Mouse (Mus musculus) cerebellum, adult 8-10 months (tissue): ENCODE results near the gene Rnaseh2a.

ENCODE experiments used
- DNase-seq: peaks from one replicate; pipeline ENCODE4 v3.0.0; 2022

The Rnaseh2a gene

DNA sequence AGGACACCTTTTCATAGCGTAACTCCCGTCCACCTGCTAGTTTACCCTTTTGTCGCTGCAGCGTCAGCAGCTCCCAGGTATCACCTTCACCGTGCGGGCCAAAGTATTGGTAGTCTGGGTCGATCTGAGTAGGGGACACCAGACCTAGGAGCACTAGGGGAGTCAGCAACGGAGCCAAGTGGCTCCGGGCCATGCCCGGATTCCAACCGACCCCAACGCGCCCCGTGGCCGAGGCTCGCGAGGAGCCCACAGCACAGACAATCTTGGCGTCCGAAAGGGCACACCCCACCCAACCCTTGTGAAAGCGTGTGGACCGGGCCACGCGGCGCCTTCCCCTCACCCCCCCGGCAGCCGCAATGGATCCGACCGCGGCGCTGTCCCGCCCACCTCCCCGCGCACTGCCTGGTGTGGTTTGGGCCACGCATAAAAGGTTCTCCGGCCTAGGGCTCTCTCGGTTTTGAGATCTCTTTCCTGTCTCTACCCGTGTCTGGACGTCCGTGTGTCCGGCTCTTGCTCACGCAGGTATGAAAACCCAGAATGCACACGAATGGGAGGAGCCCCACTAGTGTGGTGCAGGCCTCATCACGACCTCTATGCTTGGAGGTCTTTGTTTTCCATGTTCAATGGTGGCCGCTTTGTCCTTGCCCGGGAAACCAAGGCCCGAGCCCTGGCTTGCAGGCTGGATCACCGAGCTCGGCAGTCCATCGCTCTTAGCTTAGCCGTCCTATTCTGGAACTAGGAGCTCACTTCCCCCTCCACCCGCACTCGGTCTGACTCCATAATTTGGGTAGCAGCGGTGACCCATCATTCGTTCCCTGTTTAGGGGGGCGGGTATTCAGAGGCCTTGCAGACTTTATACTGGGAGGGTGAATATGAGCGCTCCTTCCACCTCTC lies at the start of gene Rnaseh2a, which contains the start of the genes Gm49661 and Prdx2:
Rnaseh2a (minus strand) TSS at position 527 of the 894 bp plus-strand sequence.
Gm49661 (minus strand) TSS at position 193 of the 894 bp plus-strand sequence.
Prdx2 (plus strand) TSS at position 347 of the 894 bp plus-strand sequence.
- DNase-seq = peak; percentile 70

DNA sequence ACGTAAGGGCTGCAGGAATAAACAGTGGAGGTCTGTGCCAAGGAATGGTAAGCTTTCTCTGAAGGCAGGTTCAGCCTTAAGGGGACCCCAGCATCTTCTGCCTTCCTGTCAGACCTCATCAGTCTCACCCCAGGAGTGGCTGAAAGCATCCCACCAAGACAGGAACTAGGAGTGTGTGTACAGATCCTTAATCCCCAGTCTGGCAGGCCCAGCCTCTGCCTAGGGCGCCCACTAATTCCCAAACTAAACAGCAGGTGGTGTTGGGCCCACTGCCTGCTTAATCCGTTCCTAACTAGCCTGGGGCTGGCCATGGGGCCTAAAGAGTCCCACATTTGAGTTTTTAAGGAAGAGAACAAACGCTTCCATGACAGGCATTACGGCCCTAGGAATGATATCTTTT lies 47.6 kb upstream of the Rnaseh2a start:
- DNase-seq = no peak

DNA sequence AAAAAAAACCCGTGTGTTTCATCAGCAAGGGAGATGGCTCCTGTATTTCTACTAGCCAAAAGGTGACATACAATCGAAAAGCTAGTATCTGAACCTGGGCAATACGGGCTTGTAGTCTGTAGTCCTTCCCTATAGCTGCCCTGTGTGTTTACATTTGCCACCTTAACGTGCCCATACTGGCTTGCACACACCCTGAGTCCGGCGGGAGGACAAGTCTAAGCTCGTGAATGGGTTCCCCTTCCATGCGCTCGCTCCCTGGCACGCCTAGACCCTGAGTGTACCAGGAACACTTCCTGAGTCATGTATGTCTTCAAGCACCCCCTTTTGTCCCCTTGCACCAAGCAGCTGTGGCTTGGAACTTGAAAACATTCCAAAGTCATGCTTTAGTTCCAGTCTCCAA lies 47.2 kb upstream of the Rnaseh2a start:
- DNase-seq = no peak

DNA sequence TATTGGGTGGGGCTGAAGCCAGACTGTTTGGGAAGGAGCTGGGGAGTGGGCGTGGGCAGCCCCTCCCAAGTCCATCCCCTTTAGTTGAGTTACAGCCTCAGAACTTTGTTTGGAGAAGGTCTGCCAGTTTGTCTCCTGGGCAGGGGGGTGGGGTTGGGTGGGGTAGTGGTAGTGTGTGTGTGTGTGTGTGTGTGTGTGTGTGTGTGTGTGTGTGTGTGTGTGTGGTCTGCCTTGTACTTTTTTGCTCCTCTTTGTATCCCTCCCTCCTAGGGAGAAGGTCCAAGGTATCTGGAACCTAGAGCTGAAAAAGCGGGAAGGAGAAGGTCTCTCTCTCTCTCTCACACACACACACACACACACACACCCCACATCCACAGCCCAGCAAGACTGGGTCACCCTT lies 44.9 kb upstream of the Rnaseh2a start, which contains the start of gene Best2:
Best2 (minus strand) TSS at position 101 of the 400 bp plus-strand sequence.
- no peak for DNase-seq

DNA sequence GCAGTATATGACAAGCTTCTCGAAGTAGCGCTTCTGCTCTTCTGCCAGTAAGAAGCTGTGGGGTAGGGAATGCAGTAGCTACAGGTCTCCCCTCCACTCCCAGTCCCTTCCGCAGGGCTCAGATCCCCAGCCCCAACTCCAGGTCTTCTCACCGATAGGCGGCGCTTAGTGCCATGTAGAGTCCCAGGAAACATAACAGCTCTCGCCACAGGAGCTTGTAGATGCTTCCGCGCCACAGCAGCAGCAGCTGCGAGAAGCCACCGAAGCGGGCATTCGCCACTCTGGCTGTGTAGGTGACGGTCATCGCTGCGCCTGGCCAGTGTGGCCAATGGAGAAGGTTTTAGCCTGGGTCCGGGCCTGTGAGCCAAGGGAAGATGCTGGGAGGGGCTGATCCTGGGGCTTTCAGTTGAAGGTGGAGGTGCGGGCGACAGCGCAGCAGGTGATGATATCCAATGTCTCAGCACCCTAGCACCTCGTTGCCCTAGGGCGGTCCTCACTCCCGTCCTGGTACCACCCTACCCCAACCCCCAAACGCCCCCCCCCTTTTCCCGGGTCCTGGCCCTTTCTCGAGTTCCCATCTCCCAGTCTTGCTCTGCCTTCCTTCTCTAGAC lies 43.8 kb upstream of the Rnaseh2a start:
- peak; percentile 71 for DNase-seq

DNA sequence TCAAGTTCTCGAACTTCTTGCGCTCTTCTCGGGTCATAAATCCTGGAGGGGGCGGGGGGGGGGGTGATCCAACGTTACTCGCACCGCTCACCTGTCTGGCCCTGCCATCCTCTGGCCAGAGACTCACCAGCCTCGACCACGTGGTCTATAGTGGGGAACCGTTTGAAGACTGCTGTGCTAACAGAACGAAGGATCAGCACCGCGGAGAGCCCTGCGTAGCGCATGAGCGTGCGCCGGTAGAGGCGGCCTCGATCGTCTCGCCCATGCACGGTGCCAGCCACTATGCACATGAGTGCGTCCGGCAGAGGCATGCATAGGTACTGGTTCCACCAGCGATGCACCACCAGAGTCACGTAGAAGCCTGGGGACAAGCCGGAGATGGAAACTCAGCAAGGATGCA lies 41.7 kb upstream of the Rnaseh2a start:
- DNase-seq = no peak

DNA sequence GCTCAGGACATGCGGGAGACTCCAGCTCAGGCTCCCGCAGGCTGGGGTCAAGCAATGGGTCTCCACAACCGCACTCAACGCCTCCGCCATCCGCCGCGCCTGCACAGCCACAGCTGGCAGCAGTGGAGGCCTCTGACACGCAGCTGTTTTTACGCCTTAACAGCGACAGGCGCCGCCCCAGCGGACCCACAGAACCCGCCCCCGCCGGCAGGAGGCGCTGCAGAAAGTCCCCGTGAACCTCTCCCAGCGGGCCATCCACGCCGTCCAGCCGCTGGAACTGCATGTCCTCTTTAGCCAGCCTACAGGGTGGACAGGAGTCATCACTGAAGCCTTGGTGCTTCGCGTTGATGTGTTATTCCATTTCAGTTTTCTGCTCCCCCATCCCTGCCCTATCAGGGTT lies 38.1 kb upstream of the Rnaseh2a start:
- DNase-seq = no peak

DNA sequence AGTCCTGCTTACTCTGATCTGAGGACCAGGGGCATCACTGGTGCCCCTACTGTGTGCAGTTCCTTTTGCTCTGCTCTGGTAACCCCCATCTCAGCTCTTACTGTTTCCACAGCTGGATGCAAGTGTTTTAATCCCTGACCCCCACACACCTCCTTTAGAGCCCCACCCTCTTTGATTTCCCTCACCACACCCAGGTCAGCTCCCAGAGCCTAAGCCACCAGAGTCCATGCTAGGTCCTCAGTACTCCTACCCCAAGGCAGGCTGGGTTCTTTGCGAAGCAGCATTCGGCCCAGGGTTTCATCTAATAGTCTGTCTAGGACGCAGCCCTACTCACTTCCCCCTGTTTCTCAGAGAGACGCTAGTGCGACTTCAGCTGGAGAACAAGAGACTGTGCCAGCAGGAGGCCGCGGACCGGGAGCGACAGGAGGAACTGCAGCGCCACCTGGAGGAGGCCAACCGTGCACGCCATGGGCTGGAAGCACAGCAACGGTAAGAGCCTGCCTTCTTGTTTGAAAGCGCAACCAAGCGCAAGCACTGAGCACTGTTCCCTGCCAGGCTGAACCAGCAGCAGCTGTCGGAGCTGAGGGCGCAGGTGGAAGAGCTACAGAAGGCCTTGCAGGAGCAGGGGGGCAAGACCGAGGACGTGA lies 28.2 kb upstream of the Rnaseh2a start:
- peak; percentile 94 for DNase-seq

DNA sequence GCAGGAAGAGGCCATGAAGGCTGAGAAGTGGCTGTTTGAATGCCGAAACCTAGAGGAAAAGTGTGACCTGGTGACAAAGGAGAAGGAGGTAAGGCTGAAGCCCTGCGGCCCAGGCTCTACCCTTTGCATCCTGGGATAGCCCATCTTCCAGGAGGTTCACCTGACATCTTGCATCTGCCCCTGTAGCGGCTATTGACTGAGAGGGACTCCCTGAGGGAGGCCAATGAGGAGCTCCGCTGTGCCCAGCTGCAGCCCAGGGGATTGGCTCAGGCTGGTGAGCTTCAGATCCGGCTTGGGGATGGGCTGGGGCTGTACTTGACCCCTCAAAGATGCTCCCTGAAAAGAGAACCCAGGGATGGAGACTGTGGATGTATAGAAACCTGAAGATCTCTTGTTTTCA lies 27.4 kb upstream of the Rnaseh2a start:
- DNase-seq = no peak

DNA sequence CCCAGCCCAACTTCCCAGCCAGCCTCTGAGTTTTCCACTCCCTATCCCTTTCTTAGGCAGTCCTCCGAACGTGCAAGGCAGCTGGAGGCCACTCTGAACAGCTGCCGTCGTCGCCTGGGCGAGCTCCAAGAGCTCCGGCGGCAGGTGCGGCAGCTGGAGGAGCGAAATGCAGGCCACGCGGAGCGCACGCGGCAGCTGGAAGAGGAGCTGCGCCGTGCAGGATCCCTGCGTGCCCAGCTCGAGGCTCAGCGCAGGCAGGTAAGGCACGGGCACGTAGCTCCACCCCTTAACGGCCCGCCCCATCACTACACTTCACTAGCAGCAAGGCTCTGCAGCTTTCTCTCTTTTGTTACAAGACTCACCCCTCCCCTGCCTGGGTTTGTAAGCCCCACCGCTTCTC lies 26.1 kb upstream of the Rnaseh2a start:
- no peak for DNase-seq

DNA sequence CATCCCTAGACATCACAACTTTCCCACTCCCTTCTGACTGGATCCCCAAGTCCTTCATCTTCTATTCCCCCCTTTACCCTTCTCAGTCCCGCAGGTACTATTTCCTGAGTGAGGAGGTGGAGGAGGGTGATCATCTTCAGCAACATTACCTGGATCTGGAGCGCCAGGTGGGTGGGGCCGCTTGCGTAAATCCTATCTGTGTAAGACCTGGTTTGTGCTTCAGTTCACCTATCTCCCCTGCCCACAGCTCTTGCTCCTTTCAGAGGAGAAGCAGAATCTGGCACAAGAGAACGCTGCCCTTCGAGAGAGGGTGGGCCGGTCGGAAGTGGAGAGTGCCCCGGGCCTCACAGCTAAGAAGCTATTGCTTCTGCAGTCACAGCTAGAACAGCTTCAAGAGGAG lies 24.8 kb upstream of the Rnaseh2a start:
- DNase-seq = no peak

DNA sequence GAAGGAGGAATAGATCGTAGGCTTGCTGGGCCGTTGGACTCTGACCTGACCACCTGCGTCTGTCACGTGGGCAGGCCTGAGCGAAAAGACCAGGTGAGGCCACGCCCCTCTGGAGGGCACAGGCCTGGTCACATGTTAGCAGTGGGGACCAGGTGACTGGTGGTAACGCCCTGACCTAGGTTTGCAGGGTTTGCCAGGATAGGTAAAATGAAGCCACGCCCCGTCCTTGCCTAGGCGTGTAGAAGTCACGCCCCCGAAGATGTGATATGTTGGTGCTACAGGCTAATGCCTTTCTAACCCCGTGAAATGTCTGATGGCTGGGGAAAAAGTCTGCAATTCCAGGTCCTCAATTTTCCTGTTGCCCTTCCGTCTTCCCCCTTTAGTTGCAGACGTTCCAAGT lies 21.3 kb upstream of the Rnaseh2a start:
- DNase-seq = no peak

DNA sequence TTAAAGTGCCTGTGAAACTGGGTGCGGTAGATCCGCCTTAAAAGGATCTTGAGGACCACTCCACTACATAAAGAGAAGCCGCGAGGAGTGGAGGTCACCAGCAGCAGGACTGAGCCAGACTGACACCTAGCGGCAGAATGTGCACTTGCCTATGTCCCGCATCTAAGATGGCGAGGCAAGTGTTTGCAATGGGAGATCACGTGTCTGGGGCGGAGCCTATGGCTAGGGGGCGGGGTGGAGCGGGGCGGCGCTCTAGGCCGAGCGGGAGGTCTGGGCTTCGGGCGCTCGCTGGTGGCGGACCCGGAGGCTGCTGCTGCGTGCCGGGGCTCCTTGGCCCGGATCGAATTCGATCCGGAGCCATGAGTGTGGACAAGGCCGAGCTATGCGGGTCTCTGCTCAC lies 20.8 kb upstream of the Rnaseh2a start, which contains the start of gene Hook2:
Hook2 (plus strand) TSS at position 255 of the 400 bp plus-strand sequence.
- DNase-seq = peak; percentile 96

DNA sequence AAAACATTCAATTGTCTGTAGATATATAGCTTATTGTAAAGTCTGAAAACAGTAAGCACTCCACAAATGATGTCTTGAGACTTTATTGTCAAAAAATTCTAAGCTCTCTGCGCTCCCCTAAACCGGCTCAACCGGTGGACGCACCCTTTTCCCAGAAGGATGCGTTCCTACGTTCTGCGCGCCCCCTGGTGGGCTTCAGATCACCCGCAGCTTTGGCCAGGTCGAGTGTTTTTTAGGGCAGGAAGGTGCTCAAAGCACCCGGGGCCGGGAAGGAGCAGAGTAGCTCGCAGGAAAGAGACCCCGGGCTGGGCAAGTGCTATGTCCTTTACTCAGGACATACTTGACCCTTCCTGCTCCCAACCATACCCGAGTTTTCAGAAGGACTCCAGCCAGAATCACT lies 20.2 kb upstream of the Rnaseh2a start:
- peak; percentile 91 for DNase-seq

DNA sequence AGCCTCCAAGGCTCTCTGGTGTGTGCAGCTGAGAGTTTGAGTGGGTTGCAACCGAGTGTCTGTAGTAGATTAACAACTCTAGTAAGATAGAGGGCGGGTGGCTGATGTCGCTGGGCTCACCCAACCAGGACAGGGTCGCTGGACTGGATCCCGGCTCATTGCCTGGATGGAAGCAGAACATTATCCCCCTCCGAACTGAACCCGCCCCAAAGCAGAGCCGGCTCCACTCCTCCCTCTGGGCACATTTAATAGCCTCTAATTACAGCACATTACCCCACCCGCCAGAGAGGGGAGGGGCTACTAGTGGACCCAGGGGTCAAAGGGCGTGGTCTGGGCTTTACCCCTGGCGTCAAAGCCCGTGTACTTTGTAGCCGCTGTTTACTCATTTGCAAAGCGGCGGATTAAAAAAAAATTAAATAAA lies 19.8 kb upstream of the Rnaseh2a start:
- peak; percentile 48 for DNase-seq

DNA sequence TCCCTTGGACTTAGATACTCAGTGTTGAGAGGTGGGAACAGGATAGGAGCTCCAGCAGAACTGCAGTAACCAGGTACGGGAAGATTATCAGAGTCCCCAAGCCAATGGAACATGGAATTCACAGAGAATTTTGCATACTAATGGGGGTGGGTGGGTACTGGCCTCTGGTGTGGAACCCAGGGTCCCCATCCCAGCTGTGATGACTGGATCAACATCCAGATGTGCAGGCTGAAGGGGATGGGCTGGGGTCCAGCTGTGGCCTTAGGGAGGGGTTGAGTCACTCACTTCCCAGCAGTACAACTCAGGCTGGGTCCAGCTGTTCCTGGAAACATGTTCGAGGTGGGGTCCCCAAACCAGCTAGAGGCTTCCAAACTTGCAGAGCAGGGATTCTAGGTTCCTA lies 18.3 kb upstream of the Rnaseh2a start:
- no peak for DNase-seq

DNA sequence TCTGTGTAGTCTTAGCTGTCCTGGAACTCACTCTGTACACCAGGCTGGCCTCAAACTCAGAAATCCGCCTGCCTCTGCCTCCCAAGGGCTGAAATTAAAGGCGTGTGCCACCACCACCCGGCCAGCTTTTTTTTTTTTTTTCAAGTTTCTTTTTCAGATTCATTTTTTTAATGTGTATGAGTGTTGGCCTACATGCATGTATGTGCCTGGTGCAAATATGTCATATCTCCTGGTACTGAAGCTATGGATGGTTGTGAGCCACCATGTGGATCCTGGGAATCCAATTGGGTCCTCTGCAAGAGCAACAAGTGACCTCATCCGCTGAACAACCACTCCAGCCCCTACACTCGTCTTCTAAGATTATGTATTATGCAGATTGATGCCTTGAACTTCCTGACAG lies 17.8 kb upstream of the Rnaseh2a start:
- DNase-seq = no peak

DNA sequence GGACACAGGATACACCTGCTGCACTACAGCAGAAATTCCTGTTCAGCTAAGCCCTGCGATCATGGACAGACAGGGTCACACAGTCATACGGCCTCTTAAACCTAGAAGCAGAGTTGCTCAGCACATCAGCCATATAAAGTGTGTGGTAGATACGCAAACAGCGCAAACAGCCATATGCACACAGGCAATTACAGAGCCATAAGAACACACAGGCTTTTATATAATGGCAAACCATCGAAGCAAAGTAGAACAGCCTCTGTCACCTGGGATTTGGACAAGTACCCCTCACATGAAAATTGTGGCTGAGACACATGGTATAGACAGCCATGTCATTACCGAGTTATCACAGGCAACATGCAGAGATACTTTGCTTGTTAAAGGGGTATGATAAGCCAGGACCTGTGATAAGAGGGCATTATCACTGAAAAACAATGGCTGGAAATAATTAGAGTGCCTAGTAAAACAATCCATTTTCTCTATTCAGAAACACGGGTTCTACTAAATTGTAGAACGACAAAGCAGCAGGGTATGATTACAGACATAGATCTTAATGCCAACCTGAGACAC lies 16.9 kb upstream of the Rnaseh2a start:
- no peak for DNase-seq

DNA sequence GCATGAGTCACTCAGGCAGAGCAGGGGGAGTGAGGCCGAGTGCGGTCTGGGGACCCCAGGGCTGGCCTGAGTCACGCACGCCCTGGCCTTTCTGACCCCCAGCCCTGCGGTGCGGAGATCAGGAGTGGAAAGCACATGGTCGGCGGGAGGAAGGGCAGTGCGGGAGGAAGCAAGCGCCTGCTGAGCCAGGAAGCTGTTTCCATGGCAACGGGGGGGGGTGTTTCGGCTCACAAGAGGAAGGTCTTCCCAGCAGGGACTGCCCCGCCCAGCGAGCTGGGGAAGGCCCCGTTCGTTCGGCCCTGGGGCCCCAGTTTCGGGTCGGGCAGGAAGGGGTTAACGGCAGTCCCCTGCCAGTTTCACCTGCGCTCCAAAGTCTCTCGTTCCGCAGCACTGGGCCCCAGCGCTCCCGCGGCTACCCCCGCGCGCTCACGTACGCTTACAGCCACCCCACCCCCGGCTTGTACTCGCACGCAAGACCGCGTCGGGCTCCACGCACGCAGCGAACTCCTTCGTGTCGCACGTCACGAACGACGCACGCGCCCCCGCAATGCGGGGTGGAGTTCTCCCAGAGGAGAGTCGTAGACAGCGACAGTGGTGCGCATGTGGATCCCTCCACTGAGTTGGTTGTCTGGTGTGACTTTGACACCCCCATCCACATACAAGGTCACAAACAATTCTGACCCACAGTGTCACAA lies 16.3 kb upstream of the Rnaseh2a start:
- DNase-seq = peak; percentile 90

DNA sequence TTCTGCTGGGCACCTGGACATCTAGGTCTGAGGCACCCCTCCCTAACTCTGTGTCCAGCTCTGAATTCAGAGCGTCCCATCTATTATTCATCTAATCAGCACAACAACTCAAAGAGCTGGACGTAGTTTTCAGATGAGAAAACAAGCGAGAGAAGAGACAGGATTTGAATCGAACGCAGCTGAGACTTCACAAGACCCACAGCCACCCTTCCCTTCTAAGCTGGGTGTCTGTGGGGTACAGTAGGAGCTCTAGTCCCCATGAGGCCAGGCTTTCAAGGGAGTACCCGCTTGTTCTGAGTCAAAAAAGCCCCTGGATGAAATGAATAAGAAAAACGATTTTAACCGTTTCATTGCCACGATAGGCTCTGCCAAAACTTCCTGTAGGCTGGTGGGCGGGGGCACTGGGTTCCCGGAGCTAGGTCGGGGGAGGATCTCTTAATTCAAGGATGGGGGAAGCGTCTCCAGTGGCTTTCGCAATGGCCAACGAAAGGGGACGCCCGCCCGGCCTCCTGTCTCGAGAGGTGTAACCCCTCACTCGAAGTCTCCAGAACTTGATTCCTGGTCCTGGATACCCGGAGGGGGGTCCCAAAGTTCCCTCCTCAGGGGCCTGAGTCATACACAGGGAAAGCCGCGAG lies 15.6 kb upstream of the Rnaseh2a start:
- DNase-seq = no peak

DNA sequence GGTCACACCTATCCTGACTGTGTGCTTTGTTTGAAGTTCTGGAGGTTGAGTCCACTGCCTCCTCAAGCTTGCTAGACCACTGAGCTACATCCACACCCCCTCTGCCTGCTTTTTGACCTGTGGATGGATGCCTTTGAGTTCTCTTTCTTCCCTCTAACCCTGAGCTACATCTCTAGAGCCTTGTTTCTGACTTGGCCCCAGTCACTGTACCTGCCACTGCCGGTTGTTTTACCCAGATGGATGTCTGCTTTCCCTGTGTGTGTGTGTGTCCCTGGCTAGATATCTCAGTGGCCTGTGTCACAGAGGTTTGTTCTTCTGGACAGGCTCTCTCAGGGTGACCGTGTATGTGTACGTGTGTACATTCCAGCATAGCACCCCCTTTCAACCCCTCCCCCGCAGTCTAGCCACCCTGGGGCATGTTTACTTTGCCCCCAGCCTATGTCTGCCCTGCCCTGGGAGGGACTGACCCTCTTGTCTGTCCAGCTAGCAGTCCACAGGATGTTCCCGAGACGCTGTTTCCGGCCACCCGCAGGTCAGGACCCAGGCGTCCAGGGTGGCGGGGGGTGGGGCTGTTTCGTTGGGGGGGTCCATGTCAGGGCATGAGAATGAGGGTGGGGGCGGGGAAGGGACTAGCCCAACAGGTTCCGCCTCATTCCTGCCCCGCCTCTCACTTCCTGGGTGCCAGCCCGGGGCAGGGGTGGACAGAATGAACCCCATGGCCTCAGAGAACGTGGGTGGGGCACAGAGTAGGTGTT lies 14.9 kb upstream of the Rnaseh2a start:
- no peak for DNase-seq
